Mouse (Mus musculus): Measurements from ENCODE around the gene Gm20498. TPM values are rescaled to one million over a fixed set of nuclear protein-coding genes. Genes with fewer than 3 reads are reported as not detected.
"Not testable (repeated sequence)": the region's sequence is repeated elsewhere in the genome, so short reads cannot be mapped to it uniquely, and the experiment has no call there.

Gene Gm20498
- polyA plus RNA-seq, 1 experiment from 2014 or later = 19.0 TPM

DNA sequence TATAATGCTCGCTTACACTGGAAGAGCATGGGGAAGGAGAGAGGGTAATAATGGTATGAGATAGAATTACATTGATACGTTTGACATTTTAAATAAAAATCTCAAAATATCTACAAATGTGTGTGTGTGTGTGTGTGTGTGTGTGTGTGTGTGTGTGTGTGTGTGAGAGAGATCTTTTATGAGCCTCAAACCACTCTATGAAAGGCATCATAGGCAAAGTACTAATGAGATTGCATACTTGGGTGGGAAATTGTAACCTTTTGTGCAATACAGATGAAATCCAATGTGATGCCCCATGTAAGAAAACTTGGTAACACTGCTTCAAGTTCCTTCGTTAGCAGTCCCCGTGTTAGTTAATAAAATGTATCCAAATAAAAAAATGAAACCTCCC is 319 bp upstream of the Gm20498 start:
- Histone ChIP-seq H3K27ac (ENCODE audit: low read length) (no peak overlapping the region), H3K27me3 (replicated peaks; ENCODE audit: insufficient read depth, low read length) (no peaks in the 10 kb centered on the region), H3K4me1 (ENCODE audit: insufficient read depth, low read depth, low read length) (peaks cover 6% of the 10 kb centered on the region; the same call in 1 of the 2 replicates), H3K9me3 (ENCODE audit: low read length) (no peaks in the 10 kb centered on the region), H3K4me3 (ENCODE audit: low read depth, low read length) (peak overlapping the region; percentile 87), H3K9ac (replicated peaks; ENCODE audit: low read depth) (peak overlapping the region; percentile 74; the same call in 1 of the 2 replicates), H3K36me3 (ENCODE audit: insufficient read depth, low read length) (no peaks in the 10 kb centered on the region), H3K4me2 (replicated peaks; ENCODE audit: low read depth, low read length) (peak overlapping the region; percentile 65)
- WGBS = 36% methylated on average over 4 of the region's 4 CpGs
- ATAC-seq = 0 out of 2 replicates have a peak, but pooled peaks have one; percentile 16
- TF ChIP-seq CTCF (IDR thresholded peaks at IDR 0.05) = no peak
- TF ChIP-seq EP300 (IDR thresholded peaks at IDR 0.05) = no peak
- no peak for DNase-seq (ENCODE audit: low spot score)

DNA sequence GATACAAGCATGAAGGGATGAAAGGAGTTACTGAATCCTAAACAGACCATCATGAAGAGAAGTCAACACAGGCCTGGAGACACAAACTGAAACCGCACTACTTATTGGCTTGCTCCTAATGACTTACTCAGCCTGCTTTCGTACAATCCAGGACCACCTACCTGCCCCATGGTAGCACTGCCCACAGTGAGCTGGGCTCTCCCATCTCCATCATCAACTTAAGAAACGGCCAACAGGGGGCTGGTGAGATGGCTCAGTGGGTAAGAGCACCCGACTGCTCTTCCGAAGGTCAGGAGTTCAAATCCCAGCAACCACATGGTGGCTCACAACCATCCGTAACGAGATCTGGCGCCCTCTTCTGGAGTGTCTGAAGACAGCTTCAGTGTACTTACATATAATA is 2.1 kb downstream of the Gm20498 start:
- not testable (repeated sequence) for H3K27ac ChIP-seq (ENCODE audit: low read length); ATAC-seq; H3K36me3 ChIP-seq (ENCODE audit: insufficient read depth, low read length); H3K9ac ChIP-seq (replicated peaks; ENCODE audit: low read depth); H3K9me3 ChIP-seq (ENCODE audit: low read length); DNase-seq (ENCODE audit: low spot score); H3K4me2 ChIP-seq (replicated peaks; ENCODE audit: low read depth, low read length); H3K27me3 ChIP-seq (replicated peaks; ENCODE audit: insufficient read depth, low read length); H3K4me3 ChIP-seq (ENCODE audit: low read depth, low read length); H3K4me1 ChIP-seq (ENCODE audit: insufficient read depth, low read depth, low read length)
- WGBS = 82% methylated on average over 5 of the region's 8 CpGs
- TF ChIP-seq CTCF (IDR thresholded peaks at IDR 0.05) = 0 out of 2 replicates have a peak, but pooled peaks have one; percentile 6

DNA sequence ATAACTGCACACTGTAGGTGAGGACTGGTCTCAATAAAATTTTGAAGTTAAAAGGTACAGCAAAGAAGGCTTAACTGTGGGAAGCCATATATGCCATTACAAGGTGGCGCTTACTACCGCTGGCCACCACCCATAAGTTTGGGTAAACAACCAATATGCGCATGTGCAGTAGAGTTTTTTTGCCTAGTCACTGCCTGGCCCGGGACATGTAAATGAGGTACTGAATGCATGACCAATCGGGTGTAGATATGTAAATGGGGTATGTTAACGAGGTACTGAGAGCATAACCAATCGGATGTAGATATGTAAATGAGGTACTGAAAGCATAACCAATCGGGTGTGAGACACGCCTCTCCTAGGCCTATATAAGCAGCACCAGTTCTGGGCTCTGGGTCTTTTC is 35.8 kb downstream of the Gm20498 start:
- not testable (repeated sequence) for H3K27me3 ChIP-seq (replicated peaks; ENCODE audit: insufficient read depth, low read length); H3K9ac ChIP-seq (replicated peaks; ENCODE audit: low read depth); ATAC-seq; DNase-seq (ENCODE audit: low spot score); H3K4me1 ChIP-seq (ENCODE audit: insufficient read depth, low read depth, low read length); H3K4me2 ChIP-seq (replicated peaks; ENCODE audit: low read depth, low read length); H3K36me3 ChIP-seq (ENCODE audit: insufficient read depth, low read length); H3K9me3 ChIP-seq (ENCODE audit: low read length); H3K4me3 ChIP-seq (ENCODE audit: low read depth, low read length); H3K27ac ChIP-seq (ENCODE audit: low read length)
- over 99% methylated on average over 9 of the region's 9 CpGs for WGBS

DNA sequence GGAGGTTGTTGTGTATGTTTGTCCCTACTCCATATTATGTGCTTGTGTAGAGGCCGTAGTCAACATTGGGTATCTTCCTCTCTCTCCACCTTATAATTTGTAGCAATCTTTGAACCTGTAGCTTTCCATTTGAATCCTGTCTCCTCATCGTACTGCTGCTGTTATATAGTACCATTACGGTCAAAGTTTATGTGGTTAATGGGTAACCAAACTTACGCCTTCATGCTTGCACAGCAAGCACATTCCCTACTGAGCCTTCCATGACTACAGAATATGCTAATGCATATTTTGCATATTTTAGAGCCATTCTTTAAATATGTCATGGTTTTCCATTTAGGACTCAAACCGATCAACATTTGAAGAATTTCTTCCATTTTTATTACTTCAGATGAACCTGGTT is 42.2 kb downstream of the Gm20498 start:
- Histone ChIP-seq H3K9ac (replicated peaks; ENCODE audit: low read depth) (no peak overlapping the region), H3K27ac (ENCODE audit: low read length) (no peak overlapping the region), H3K4me3 (ENCODE audit: low read depth, low read length) (no peak overlapping the region), H3K9me3 (ENCODE audit: low read length) (no peaks in the 10 kb centered on the region), H3K4me1 (ENCODE audit: insufficient read depth, low read depth, low read length) (no peaks in the 10 kb centered on the region), H3K27me3 (replicated peaks; ENCODE audit: insufficient read depth, low read length) (no peaks in the 10 kb centered on the region), H3K36me3 (ENCODE audit: insufficient read depth, low read length) (no peaks in the 10 kb centered on the region), H3K4me2 (replicated peaks; ENCODE audit: low read depth, low read length) (no peak overlapping the region)
- 90% methylated on average over 5 of the region's 5 CpGs for WGBS
- no peak for TF ChIP-seq CTCF (IDR thresholded peaks at IDR 0.05)
- no peak for TF ChIP-seq EP300 (IDR thresholded peaks at IDR 0.05)
- ATAC-seq = no peak
- DNase-seq (ENCODE audit: low spot score) = no peak

DNA sequence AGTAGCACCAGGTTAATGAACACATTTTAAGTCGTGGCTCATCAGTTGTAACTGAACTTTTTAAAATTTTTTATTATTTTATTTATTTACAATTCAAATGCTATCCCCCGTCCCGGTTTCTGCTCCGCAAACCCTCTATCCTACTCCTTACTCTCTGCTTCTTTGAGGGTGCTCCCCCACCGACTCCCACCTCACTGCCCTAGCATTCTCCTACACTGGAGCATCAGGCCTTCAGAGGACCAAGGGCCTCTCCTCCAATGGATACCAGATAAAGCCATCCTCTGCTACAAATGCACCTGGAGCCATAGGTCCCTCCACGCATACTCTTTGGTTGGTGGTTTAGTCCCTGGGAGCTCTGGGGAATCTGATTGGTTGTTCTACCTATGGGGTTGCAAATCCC is 47.4 kb downstream of the Gm20498 start:
- TF ChIP-seq CTCF (IDR thresholded peaks at IDR 0.05) = no peak
- no peak for TF ChIP-seq EP300 (IDR thresholded peaks at IDR 0.05)
- no peaks in the 10 kb centered on the region for H3K36me3 ChIP-seq (ENCODE audit: insufficient read depth, low read length)
- no peaks in the 10 kb centered on the region for H3K27me3 ChIP-seq (replicated peaks; ENCODE audit: insufficient read depth, low read length)
- peak; percentile 4 for DNase-seq (ENCODE audit: low spot score)
- H3K4me2 ChIP-seq (replicated peaks; ENCODE audit: low read depth, low read length) = peak overlapping the region; percentile 60
- H3K9ac ChIP-seq (replicated peaks; ENCODE audit: low read depth) = no peak overlapping the region; the same call in 1 of the 2 replicates
- no peak for ATAC-seq
- peak overlapping the region; percentile 66 for H3K4me3 ChIP-seq (ENCODE audit: low read depth, low read length)
- H3K4me1 ChIP-seq (ENCODE audit: insufficient read depth, low read depth, low read length) = no peaks in the 10 kb centered on the region
- WGBS = 48% methylated on average over 6 of the region's 6 CpGs
- no peaks in the 10 kb centered on the region for H3K9me3 ChIP-seq (ENCODE audit: low read length)
- H3K27ac ChIP-seq (ENCODE audit: low read length) = peak overlapping the region; percentile 91

DNA sequence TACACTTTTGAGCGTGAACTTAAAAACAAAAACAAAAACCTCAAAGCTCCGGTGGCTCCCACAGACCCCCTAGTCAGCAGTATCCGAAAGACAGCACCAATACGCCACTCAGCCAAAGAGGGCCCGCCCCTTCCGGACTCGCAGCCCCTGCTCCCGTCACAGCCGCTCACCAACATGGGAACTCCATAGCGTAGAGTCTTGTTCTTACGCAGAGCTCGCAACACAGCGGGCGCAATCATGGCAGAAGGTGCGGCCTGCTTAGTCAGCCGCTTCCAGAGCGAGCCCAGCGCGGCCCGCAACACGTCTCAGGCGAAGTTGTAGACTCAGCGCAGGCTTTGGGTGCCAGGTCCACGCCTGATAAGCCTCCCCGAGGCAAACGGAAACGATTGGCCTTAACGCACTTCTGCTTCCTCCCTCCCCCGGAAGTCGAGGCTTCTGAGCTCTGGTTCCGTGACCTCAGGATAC is 47.9 kb downstream of the Gm20498 start, which contains the start of gene Cox16:
Cox16 (minus strand) TSS at position 401 of the 465 bp plus-strand sequence.
- Histone ChIP-seq H3K9ac (replicated peaks; ENCODE audit: low read depth) (peak within 1 kb of the TSS; percentile 57), H3K9me3 (ENCODE audit: low read length) (no peaks in the 10 kb centered on the region), H3K27ac (ENCODE audit: low read length) (peak within 1 kb of the TSS; percentile 91), H3K4me1 (ENCODE audit: insufficient read depth, low read depth, low read length) (no peaks in the 10 kb centered on the region), H3K36me3 (ENCODE audit: insufficient read depth, low read length) (no peaks in the 10 kb centered on the region), H3K4me3 (ENCODE audit: low read depth, low read length) (peak within 1 kb of the TSS; percentile 66), H3K27me3 (replicated peaks; ENCODE audit: insufficient read depth, low read length) (no peaks in the 10 kb centered on the region), H3K4me2 (replicated peaks; ENCODE audit: low read depth, low read length) (peak within 1 kb of the TSS; percentile 60)
- TF ChIP-seq CTCF (IDR thresholded peaks at IDR 0.05) (no peak), EP300 (IDR thresholded peaks at IDR 0.05) (no peak)
- ATAC-seq (peak; percentile 98), DNase-seq (ENCODE audit: low spot score) (peak; percentile 92)
- under 1% methylated on average over 31 of the region's 31 CpGs for WGBS

DNA sequence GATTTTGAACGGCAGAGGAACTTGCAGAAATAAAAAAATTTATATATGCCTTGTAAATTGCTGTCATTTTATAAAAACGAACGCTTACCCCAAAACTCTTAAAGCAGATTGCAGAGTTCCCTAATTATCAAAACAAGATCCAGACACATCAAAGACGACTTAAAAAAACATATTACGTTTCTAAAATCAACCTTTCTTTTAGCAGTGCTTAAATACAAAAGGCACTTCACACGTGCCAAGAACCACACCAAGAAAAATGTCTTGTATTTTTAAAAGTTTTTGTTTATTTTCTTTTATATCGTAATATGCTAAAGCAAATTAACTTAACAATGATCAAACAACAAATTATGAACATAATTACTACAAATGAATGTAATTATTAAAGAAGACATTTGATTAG is 48.5 kb downstream of the Gm20498 start:
- 2% methylated on average over 7 of the region's 7 CpGs for WGBS
- peak overlapping the region; percentile 60 for H3K4me2 ChIP-seq (replicated peaks; ENCODE audit: low read depth, low read length)
- H3K27me3 ChIP-seq (replicated peaks; ENCODE audit: insufficient read depth, low read length) = no peaks in the 10 kb centered on the region
- H3K27ac ChIP-seq (ENCODE audit: low read length) = peak overlapping the region; percentile 91
- ATAC-seq (no peak), DNase-seq (ENCODE audit: low spot score) (peak; percentile 32)
- no peaks in the 10 kb centered on the region for H3K9me3 ChIP-seq (ENCODE audit: low read length)
- peak overlapping the region; percentile 57 for H3K9ac ChIP-seq (replicated peaks; ENCODE audit: low read depth)
- H3K4me1 ChIP-seq (ENCODE audit: insufficient read depth, low read depth, low read length) = no peaks in the 10 kb centered on the region
- peak overlapping the region; percentile 66 for H3K4me3 ChIP-seq (ENCODE audit: low read depth, low read length)
- TF ChIP-seq EP300 (IDR thresholded peaks at IDR 0.05) = no peak
- TF ChIP-seq CTCF (IDR thresholded peaks at IDR 0.05) = no peak
- no peaks in the 10 kb centered on the region for H3K36me3 ChIP-seq (ENCODE audit: insufficient read depth, low read length)
